Mouse (Mus musculus) hindbrain, embryonic 14.5 days (tissue): ENCODE measurements around the gene Ren1. TPM values are rescaled to one million over a fixed set of nuclear protein-coding genes. Genes with fewer than 3 reads are reported as not detected.

ENCODE experiments used
- ATAC-seq: fragments of 200-750 bp; cut with Nextera tagmentation; 2 replicates; pipeline ENCODE4 v1.8.0; 2017; ENCODE audit warnings: moderate number of reproducible peaks, mild to moderate bottlenecking, moderate TSS enrichment, moderate library complexity; ENCODE audit not compliant: low FRiP score
- DNase-seq: peaks from one replicate; pipeline ENCODE4 v3.0.0-alpha.2; 2015; ENCODE audit warnings: low spot score
- H3K27ac ChIP-seq: fragments of 300-500 bp; sonication (generic); 2 replicates; pipeline ENCODE4 v1.5.1; 2014; ENCODE audit warnings: mild to moderate bottlenecking, moderate library complexity
- H3K27me3 ChIP-seq: fragments of 300-500 bp; sonication (generic); 2 replicates; pipeline ENCODE4 v1.6.1; 2014; ENCODE audit warnings: mild to moderate bottlenecking, low read length, mixed read lengths; ENCODE audit not compliant: control insufficient read depth, insufficient read depth
- H3K36me3 ChIP-seq: fragments of 300-500 bp; sonication (generic); replicated peaks from 2 replicates; pipeline ENCODE4 v1.6.1; 2014; ENCODE audit not compliant: control insufficient read depth, insufficient read depth
- H3K4me1 ChIP-seq: fragments of 300-500 bp; sonication (generic); replicated peaks from 2 replicates; pipeline ENCODE4 v1.6.1; 2014; ENCODE audit warnings: antibody characterized with exemption, low read length, mixed read lengths; ENCODE audit not compliant: control insufficient read depth, insufficient read depth
- H3K4me2 ChIP-seq: fragments of 300-500 bp; sonication (generic); replicated peaks from 2 replicates; pipeline ENCODE4 v1.6.1; 2014; ENCODE audit warnings: mild to moderate bottlenecking, moderate library complexity
- H3K4me3 ChIP-seq: fragments of 300-500 bp; sonication (generic); replicated peaks from 2 replicates; pipeline ENCODE4 v1.5.1; 2014; ENCODE audit warnings: mild to moderate bottlenecking, low read length
- H3K9ac ChIP-seq: fragments of 300-500 bp; sonication (generic); 2 replicates; pipeline ENCODE4 v1.6.1; 2014
- H3K9me3 ChIP-seq: fragments of 300-500 bp; sonication (generic); 2 replicates; pipeline ENCODE4 v1.6.1; 2016; ENCODE audit warnings: low read length; ENCODE audit not compliant: control insufficient read depth
- WGBS: fragments of 180-500 bp; shearing (Covaris S2); extraction: QIAGEN DNeasy Blood & Tissue Kit; methylation state at CpG from one replicate; pipeline ENCODE4 v1.1.7; 2014; 5-methylcytosine and 5-hydroxymethylcytosine counted together
- polyA plus RNA-seq: library from polyadenylated mRNA; unstranded; fragments of >200 nt; fragmentation: Nextera tagmentation; extraction: Ambion mirVana; gene quantifications from 2 replicates; pipeline ENCODE4 v1.2.1, GENCODE M21; 2014

Gene Ren1
- polyA plus RNA-seq, 1 experiment from 2014 or later: 11.1 TPM

DNA sequence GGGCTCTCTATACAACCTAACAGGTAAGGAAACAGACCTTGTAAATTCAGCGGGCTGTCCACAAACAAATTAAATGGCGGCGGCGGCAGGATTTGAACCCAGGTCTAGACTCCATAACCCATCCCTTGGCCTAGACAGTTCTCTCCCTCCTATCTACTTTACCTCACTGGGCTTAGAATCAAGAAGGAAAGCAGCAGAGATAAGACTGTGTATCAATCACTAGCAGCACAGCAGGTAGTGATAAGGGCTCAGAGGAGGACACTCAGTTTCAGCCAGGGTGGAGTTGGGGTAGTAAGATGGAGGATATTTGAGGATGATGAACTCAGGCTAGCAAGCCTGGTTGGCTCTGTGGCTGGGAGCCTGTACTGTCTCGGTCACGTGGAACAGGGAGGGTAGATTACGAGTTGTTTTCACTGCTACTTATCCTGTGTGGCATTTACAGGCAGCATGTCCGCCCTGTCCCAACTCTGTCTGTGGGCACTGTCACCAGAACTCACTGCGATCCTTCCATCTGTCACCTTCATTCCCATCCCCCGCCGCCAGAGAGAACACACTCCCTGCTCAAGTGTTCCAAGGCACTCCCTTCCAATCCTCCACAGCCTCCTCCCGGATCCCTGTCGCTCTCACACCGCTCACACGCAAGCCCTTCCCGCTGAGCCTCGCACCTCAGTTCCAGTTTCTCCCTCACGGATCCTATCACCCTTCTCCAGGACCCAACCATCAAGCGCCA, 37.4 kb downstream of the Ren1 start:
- peaks cover 53% of the 10 kb centered on the region for H3K36me3 ChIP-seq
- no peaks in the 10 kb centered on the region for H3K27me3 ChIP-seq

DNA sequence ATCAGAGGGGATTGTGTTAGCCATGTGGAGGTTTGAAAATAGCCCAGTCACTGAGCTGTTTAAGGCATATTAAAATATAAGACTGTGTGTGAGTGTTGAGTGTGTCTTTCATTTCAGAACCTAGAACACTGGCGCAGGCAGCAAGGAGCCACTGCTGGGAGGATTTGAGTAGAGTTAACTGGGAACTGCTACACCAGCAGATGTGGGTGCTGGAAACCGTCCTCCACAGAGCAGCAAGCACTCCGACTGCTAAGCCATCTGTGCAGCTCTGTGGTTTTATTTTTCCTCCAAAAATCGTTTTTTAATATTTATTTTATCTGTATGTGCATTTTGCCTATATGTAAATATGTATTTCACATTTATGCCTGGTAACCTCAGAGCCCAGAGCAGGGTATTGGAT, 44.4 kb downstream of the Ren1 start:
- H3K4me1 ChIP-seq: peaks cover 18% of the 10 kb centered on the region
- WGBS: 67% methylated on average over 4 of the region's 4 CpGs
- H3K36me3 ChIP-seq: peaks cover 22% of the 10 kb centered on the region
- H3K4me3 ChIP-seq: no peak overlapping the region
- DNase-seq (no peak), ATAC-seq (no peak)
- no peak overlapping the region for H3K27ac ChIP-seq
- H3K9me3 ChIP-seq: no peaks in the 10 kb centered on the region
- no peaks in the 10 kb centered on the region for H3K27me3 ChIP-seq
- no peak overlapping the region for H3K4me2 ChIP-seq
- no peak overlapping the region for H3K9ac ChIP-seq

More for the DNA sequence above, 37.4 kb downstream of the Ren1 start:
- no peak overlapping the region for H3K4me2 ChIP-seq
- no peak overlapping the region for H3K27ac ChIP-seq
- WGBS: 72% methylated on average over 19 of the region's 19 CpGs
- no peak overlapping the region for H3K4me3 ChIP-seq
- H3K9ac ChIP-seq: no peak overlapping the region
- H3K4me1 ChIP-seq: no peaks in the 10 kb centered on the region; the same call in 1 of the 2 replicates
- DNase-seq (no peak), ATAC-seq (no peak)
- H3K9me3 ChIP-seq: no peaks in the 10 kb centered on the region

DNA sequence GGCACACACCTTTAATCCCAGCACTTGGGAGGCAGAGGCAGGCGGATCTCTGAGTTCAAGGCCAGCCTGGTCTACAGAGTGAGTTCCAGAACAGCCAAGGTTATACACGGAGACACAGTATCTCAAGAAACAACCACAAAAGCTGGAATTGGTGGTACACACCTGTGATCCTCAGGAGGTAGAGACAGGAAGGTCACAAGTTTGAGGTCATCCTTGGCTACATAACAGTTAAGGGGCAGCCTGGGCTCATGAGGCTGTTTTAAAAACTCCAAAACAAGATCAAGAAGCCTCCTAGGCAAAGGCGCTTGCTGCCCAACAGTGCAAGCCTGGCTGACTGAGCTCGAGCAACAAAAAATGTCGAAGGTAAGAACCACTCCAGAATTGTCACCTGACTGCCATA, 46.4 kb downstream of the Ren1 start:
- ATAC-seq (no peak), DNase-seq (no peak)
- 82% methylated on average over 5 of the region's 5 CpGs for WGBS
- Histone ChIP-seq H3K4me3 (no peak overlapping the region), H3K27me3 (no peaks in the 10 kb centered on the region), H3K9me3 (no peaks in the 10 kb centered on the region), H3K4me1 (peaks cover 18% of the 10 kb centered on the region), H3K36me3 (peaks cover 3% of the 10 kb centered on the region; the same call in 1 of the 2 replicates), H3K27ac (peak overlapping the region; percentile 89; the same call in 1 of the 2 replicates), H3K9ac (peak overlapping the region; percentile 54; the same call in 1 of the 2 replicates), H3K4me2 (no peak overlapping the region)

DNA sequence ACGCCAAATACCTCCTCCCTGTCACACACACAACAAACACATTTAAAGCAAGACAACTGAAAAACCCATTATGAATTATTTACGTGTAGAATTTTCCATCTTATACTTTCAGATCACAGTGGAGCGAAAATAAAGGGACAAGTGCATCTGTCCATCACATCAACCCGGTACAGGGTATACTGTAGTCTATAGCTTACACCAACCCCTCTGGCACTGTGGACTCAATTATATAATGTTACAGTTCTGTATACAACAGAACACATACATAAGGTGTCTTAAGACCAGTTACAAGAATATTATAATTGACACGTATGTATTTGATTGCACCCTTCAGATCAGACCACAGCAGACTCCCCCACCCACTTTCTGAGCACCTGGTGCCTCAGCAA, 46.8 kb downstream of the Ren1 start:
- peak overlapping the region; percentile 54 for H3K9ac ChIP-seq
- H3K27me3 ChIP-seq: no peaks in the 10 kb centered on the region
- DNase-seq (no peak), ATAC-seq (peak; percentile 23; the same call in 1 of the 2 replicates)
- peak overlapping the region; percentile 38 for H3K4me2 ChIP-seq
- H3K4me3 ChIP-seq: no peak overlapping the region
- H3K9me3 ChIP-seq: no peaks in the 10 kb centered on the region
- peaks cover 18% of the 10 kb centered on the region for H3K4me1 ChIP-seq
- H3K27ac ChIP-seq: peak overlapping the region; percentile 89
- WGBS: 41% methylated on average over 5 of the region's 5 CpGs
- no peaks in the 10 kb centered on the region; the same call in 1 of the 2 replicates for H3K36me3 ChIP-seq

DNA sequence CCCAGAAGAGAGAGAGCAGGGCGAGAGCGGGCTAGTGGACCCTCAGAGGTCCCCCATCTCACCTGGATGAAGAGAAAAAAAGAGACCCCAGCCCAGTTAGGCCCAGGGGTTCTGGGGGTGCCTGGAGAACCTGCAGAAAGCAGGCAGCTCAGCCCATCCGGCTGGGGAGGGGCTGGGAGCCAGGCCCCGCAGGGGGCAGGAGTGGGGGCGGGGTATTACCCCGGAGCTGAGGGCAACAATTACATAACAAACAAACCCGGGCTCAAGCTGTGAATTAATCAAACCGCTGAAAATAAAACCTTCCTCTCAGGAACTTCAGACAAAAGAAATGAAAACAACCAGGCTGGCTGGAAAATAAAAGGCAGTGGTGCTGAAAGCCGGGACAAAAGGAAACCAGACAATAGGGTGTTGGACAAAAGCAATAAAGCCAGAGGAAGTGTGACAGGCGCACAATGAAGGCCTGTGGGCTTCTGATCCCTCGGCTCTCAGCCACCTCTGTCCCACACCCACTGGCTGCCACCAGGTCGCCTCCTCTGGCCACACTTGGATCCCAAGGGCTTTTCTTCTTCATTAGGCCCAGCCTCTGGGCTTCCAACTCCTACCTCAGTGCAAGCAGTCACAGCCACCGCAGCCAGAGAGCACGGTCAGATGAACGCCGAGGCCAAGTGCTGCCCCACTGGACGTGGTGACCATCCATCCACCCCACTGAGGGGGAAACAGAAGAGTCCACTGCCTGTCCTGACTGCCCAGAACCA, 47.4 kb downstream of the Ren1 start:
- peak overlapping the region; percentile 38 for H3K4me2 ChIP-seq
- peak overlapping the region; percentile 89 for H3K27ac ChIP-seq
- ATAC-seq (peak; percentile 49; the same call in 1 of the 2 replicates), DNase-seq (peak; percentile 60)
- peaks cover 18% of the 10 kb centered on the region for H3K4me1 ChIP-seq
- H3K36me3 ChIP-seq: no peaks in the 10 kb centered on the region
- H3K27me3 ChIP-seq: no peaks in the 10 kb centered on the region
- H3K9ac ChIP-seq: peak overlapping the region; percentile 54
- 3% methylated on average over 17 of the region's 17 CpGs for WGBS
- no peaks in the 10 kb centered on the region for H3K9me3 ChIP-seq
- no peak overlapping the region for H3K4me3 ChIP-seq

DNA sequence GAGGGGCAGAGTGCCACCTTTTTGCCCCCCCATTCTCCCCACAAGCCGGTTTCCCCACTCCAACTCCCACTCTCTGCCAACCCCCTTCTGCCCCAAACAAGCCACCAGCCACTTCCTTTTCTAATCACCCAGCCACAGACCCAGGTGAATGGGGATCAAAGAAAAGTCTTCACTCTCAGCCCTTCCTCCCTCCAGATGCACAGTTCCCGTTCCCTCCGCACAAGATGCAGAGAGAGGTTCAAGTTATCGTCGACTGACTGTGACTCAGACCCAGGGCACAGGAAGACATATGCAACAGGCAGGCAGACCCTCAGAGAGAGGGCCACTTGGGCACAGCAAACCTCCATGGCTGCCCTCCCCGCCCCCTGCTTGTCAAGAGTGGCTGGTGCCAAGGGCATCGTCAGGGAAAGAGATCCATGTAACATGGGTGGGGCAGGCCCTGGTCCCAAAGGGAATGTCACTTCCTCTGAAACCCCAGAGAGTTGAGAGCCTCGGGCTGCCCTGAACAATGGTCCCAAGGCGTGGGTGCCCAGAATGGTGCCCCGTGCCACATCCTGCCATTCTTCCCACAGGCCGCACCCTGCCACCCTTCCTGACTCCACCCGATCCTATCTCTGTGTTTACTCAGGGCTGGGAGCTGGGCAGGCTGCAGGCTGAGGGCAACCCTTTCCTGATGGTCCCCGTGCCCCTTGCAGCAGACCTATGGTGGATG, 49.9 kb downstream of the Ren1 start:
- DNase-seq: no peak
- Histone ChIP-seq H3K4me3 (no peak overlapping the region), H3K9me3 (no peaks in the 10 kb centered on the region), H3K27me3 (no peaks in the 10 kb centered on the region), H3K4me1 (peaks cover 18% of the 10 kb centered on the region), H3K27ac (no peak overlapping the region; the same call in 1 of the 2 replicates), H3K9ac (no peak overlapping the region), H3K4me2 (no peak overlapping the region), H3K36me3 (no peaks in the 10 kb centered on the region)
- ATAC-seq: no peak
- 83% methylated on average over 13 of the region's 13 CpGs for WGBS

DNA sequence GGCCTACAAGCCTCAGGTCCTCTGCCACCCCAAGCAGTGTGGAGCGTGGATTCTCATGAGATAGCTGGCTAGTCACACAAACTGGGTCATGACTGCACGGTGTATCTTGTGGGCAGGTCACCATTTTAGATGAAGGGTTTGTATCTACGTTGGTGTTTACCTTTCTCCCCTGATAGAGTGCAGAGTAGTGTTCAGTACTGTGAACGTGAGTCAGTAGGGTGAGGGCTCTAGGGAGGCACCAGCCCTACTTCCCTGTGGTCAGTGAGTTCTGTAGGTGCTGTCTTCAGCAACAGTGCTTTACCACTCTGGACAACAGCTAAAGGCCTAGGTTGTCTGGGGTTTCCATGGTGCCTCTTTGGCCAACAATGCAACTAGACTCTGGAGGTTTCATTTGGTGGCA, 53.7 kb downstream of the Ren1 start:
- H3K27me3 ChIP-seq: no peaks in the 10 kb centered on the region
- H3K4me2 ChIP-seq: no peak overlapping the region
- DNase-seq (no peak), ATAC-seq (no peak)
- no peak overlapping the region for H3K9ac ChIP-seq
- WGBS: 100% methylated on average over 4 of the region's 4 CpGs
- peaks cover 5% of the 10 kb centered on the region for H3K4me1 ChIP-seq
- no peaks in the 10 kb centered on the region for H3K36me3 ChIP-seq
- H3K9me3 ChIP-seq: no peaks in the 10 kb centered on the region
- no peak overlapping the region for H3K4me3 ChIP-seq
- no peak overlapping the region for H3K27ac ChIP-seq

DNA sequence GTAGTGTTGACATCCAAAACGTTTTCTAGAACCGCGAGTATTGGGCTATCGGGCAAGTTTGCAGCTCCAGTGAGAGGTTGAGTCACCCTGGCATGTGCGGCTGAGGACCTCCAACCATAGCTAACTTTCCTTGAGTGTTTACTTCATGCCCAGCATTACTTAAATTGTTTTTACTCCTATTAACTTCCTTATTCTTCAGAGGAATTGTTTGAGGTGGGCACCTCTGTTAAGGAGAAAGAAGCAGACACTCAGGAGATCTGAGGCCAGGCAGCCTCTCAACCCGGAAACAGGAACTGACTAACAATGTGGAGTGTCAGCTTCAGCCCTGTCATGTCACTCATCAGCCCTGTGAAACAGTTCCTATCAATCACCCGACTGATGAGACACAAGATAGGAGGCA, 56.3 kb downstream of the Ren1 start:
- Histone ChIP-seq H3K4me2 (no peak overlapping the region), H3K4me1 (peaks cover 10% of the 10 kb centered on the region), H3K36me3 (no peaks in the 10 kb centered on the region), H3K27me3 (no peaks in the 10 kb centered on the region), H3K4me3 (no peak overlapping the region), H3K9ac (no peak overlapping the region), H3K27ac (no peak overlapping the region), H3K9me3 (no peaks in the 10 kb centered on the region)
- no peak for DNase-seq
- ATAC-seq: no peak
- 84% methylated on average over 7 of the region's 7 CpGs for WGBS

DNA sequence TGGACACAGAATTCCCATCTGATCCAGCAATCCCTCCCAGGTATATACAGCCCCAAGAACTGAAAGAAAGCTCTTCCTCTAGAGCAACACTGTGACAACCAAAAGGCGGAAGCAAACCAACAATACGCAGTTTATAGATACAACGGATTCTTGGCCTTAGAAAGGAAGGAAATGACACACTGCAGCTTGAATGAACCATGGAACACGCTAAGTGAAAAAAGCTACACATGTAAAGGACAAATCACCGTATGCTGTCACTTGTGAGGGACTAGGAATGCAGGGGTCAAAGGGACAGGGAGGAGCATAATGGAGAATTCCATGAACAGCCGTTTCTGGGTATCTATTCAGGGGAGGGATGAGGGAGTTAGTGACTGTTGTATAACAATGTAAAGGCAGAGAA, 57.1 kb downstream of the Ren1 start:
- no peaks in the 10 kb centered on the region for H3K9me3 ChIP-seq
- no peak overlapping the region for H3K4me2 ChIP-seq
- no peak for ATAC-seq
- H3K27ac ChIP-seq: no peak overlapping the region
- no peaks in the 10 kb centered on the region for H3K36me3 ChIP-seq
- no peak for DNase-seq
- no peak overlapping the region for H3K4me3 ChIP-seq
- no peaks in the 10 kb centered on the region for H3K27me3 ChIP-seq
- H3K4me1 ChIP-seq: peaks cover 10% of the 10 kb centered on the region
- 33% methylated on average over 6 of the region's 6 CpGs for WGBS
- H3K9ac ChIP-seq: no peak overlapping the region
